Mouse (Mus musculus) layer of hippocampus, adult 9-11 months (tissue): Measurements from ENCODE around the gene Spaca7.
"Not testable (repeated sequence)": the region's sequence is repeated elsewhere in the genome, so short reads cannot be mapped to it uniquely, and the experiment has no call there.

Source experiments
- DNase-seq: peaks from one replicate; pipeline ENCODE4 v3.0.0; 2022

Spaca7 gene

DNA sequence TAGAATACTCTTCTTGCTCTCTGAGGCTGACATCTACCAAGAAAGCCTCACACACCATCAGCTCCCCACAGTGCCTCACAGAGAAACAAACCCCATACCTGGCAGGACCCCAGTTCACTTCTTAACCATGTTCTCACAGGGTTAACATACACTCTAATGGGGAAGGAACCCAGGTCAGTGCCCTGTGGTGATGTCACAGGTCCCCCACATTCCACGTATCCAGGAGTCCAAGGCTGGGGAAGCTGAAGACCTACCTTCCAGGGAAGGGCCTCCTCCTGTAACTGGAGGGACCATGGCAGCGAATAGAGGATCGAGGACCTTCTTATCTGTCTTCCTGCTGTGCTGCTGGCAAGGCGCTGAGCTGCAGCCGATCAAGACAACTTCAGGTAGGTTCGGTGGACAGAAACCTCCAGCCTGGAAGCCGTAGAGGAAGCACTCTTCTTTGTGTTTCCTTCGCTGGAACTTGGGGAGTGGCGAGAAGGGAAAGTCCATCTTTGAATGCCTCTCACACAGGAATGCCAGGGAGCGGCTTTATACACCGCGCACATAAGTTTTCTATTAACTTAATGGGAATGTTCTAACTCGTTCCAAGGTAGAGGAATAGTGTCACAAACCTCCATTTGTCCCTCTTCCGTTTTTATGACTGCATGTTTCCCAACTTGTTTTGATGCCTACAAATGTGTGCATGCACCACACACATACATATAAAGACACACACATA lies at the start of gene Spaca7:
Gene Spaca7 (plus strand): TSS at position 216 of the 721 bp plus-strand sequence.
- DNase-seq = no peak

DNA sequence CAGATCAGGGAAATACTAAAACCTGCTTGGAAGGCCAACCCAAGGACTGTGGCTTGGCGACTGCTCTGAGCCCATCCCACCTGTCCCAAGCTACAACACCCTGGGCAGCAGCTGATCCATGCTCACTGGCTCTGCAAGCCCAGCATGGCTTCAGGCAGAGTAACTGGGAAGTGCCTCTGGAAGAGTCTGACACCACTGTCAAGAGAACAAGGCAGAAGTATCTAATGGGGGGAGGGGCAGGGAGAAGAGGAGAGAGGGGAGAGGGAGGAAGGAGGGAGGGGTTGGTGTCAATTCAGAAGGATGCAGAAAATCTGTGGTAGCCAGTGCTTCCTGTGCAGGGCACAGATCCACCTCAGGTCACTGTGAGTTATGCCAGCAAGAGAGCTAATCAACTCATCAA lies 48.5 kb upstream of the Spaca7 start:
- DNase-seq = no peak

DNA sequence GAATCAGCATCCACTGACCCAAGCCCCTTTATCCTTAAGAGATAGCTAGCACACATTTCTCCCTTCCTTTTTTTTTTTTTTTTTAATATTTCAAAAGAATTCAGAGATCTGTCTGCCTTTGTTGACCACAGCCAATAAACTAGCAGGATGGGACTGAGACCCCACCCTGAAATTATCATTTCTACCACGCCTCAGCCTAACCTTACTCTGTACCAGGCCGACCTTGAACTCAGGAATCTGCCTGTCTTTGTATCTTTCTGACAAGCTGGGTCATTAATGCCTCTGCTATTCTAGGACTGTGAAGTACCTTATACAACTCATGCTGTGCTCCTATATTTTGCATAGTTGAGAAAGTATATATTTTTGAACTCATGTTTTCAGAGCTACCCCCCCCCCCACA lies 44.2 kb upstream of the Spaca7 start:
- DNase-seq = no peak

DNA sequence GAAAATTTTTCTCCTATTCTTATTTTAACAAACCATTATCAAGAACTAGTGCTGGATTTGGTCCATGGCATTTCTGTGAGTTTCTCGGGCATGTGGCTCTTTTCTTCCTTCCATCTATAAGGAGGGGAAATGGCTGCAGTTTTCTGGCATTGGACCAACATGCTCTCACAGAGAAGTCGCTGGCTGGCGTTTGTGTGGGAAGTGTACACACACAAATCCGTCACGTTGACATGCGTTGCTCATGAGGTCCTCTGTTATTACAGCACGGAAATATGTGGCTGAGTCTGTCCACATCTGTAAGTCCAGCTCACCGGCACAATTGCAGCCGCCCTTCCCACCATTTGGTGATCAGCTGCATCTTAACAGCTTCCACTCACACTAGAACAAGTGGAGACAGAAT lies 37.2 kb upstream of the Spaca7 start:
- no peak for DNase-seq

DNA sequence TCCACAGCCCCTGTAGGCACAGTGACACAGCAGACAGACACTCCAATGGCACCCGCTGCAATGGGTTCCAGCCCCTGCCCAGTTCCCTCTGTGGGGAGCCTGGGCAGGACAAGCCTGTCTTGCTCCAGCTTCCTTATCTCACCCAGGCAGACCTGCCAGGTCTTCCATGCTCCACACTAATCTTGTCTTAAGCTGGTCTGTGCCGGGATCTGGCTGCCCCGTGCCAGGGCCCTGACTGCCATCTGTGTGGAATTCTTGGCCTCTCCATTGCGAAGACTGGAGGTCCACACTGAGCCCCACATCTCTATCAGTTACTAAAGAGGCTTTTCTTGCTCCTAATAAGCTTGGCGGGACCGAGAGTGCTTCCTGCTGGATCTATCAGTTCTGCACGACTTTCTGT lies 36.5 kb upstream of the Spaca7 start:
- no peak for DNase-seq

DNA sequence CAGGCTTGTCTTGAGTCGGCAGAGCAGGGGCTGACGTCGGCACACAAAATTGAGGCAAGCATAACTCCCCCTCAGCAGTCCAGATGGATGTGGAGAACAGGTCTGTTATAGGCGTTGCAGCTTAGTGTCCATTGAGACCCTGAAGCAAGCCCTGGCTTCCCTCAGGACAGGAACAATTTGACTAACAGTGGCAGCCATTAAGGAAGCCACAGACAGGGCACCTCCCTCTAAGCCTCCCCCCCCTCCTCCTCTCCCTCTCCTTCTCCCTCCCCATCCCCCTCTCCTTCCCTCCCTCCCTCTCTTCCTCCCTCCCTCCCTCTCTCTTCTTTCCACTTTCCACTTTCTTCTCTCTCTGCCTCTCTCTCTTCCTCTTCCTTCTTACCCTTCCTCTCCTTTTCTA lies 27.6 kb upstream of the Spaca7 start:
- DNase-seq = no peak

DNA sequence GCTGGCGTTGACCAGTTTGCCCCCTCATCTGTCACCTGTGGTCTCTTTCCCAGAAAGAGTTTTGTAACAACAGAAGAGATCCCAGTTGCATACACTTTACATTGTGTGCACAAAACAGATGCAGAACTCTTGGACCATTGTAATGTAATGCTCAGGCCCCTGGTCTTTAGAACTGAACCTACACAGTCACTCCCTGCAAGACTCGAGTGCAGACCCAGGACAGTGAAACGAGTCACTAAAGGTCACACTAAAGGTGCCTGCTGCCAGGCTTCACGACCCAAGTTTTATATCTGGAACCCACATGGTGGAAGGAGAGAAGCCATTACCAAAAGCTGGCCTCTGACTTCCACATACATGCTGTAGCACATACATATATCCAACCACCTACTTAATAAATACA lies 27.2 kb upstream of the Spaca7 start:
- no peak for DNase-seq

DNA sequence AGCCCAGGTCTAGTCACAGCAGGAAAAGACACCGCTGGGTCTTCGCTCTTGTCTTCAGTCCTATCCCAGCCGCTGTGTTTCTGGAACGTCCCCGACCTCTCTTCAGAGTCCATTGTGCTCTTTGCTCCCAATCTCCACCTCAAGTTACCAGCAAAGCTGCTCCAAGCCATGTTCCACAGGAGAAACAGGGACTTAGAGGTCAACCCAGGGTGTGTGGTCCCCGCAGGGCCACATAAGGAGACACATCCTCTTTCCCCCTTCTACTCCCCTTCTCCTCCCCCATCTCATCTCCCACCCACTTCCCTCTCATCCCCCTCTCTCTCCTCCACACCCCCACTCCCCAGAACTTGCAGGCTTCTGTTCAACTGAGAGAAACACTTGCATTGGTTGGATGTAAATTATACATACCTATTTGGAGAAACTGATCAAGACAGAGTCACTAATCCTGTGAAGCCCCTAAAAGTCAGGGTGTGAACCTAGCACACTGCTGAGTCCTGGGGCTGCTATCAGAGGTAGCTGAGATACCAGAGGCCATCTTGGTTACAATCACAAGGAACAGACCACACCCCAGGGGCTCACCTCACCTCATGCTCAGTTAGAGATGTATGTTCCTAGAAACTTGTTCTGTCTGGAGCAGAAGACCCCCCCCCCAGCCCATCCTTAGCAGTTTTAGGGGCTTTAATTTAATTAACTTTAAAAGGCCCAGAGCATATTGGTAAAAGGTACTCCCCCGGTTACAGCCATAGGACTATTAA lies 25.2 kb upstream of the Spaca7 start:
- no peak for DNase-seq

DNA sequence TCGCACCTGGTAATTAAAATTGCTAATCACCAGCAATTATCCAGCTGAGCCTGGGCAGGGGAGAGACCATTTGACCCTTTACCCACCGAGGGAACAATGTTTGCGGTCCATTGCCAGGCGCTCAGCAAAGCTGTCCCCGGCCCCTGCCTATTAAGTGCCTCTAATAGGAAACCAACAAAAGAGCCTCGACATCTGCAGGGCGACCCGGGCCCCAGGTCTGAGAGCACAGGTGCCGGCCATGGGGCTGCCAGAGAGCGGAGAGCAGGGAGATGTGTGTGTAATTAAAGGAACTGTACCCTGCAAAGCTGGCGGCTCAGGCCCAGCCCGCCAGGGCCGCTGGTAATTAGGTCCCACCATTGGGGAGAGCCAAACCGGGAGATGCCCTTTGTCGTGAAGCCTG lies 24.6 kb upstream of the Spaca7 start:
- DNase-seq = no peak

DNA sequence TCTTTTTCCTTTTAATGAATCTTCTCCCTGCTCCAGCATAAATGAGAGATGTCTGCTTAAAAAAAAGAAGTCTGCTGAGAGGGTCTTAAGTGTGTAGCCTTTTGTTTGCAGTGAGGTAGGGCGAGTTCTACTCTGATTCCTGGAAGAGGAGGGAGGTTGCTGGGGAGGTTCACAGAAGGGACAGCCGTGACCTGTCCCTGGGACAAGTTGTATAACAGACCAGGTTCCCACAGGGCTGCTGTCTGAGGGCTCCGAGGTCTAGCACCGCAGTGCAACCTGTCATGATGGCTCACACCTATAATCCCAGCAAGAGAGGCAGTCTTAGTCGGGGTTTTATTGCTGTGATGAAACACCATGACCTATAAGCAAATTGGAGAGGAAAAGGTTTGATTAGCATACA lies 24.1 kb upstream of the Spaca7 start:
- no peak for DNase-seq

DNA sequence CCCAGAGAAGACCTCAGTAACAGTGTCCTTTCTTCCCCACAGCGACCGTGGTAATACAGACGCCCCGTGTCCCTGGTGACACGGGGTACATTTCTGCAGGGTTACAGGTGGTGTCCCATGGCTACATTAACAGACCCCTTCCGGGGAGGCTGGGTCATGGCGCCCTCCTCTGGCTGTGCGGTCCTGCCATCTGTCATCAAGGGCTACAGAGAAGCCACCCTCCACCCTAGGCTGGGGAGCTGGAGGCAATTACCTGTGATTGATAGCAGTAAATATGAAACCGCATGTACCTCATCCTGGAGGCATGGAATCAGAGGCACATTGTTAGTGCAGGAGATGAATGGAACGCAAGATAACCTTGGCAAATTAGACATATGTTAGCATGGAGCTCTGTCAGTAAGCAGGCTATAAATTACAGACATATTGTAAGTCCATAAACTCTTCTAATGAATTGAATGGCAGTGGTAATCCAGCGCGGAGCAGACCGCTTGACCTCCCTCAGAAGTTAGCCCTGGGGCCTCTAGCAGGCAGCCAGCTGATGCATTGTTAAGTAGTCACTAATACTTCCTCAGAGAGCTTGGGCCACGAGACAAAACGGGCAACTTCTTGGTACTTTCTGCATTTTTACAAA lies 17.2 kb upstream of the Spaca7 start:
- no peak for DNase-seq

DNA sequence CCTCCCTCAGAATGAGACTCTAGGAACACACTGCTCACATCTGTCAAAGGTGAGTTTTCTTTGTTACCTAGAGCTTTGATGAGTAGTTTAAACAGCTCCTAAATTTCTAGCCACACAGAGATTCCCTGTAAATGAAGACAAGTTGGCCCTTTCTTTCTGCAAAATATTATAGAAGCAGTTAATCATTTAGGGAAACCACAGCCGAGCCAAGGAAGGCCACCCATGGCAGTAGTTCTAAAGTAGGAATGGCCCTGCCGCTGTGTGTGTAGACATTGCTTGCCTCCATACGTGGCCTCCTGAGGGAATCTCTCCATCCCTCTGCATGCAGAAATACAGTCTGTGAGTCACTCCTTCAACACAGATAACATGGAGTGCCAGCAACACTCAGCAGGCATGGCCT lies 14.0 kb upstream of the Spaca7 start:
- no peak for DNase-seq

DNA sequence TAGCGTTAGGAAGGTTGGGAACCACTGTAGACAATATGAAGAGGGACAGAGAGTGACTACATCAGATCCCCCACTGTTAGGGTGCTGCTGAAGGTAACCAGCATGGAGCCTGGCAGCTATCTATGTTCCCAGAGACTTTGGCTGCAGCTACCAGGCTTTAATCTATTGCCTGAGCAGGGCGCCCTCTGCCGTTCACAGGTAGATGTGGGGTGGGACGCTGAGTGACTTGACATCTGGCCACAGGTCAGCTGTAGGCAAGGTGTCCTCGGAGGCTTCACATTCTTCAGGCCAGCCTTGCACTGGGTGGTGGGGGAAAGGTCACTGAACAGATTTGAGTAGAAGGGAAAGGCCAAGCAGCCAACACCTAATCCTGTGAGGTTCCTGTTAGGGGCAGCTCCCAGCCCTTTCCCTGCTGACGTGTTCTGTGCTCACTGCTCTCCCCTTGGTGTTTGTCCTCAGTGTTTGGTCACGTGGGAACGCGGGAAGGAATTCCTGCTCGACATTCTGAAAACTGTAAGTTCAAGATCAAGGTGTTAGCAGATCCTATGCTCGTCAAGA lies 11.3 kb upstream of the Spaca7 start:
- peak; percentile 54 for DNase-seq

DNA sequence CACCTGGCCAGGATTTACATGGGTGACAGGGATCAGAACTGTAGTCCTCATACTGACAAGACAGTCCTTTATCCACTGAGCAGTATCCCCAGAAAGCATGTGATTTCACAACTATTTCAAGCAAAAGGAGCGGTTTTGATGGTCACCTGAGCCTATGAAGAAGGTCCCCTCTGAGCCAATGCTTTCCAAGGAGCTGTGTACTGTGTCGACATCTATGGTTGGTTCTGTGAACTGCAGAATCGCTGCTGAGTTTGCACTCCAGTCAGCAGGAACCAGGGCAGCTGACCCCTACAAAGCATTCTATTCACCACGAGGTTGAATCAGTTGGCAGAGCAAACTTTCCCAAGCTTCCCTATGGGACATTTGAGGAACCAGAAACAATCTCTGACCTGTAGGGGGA lies 8.5 kb upstream of the Spaca7 start:
- peak; percentile 8 for DNase-seq

DNA sequence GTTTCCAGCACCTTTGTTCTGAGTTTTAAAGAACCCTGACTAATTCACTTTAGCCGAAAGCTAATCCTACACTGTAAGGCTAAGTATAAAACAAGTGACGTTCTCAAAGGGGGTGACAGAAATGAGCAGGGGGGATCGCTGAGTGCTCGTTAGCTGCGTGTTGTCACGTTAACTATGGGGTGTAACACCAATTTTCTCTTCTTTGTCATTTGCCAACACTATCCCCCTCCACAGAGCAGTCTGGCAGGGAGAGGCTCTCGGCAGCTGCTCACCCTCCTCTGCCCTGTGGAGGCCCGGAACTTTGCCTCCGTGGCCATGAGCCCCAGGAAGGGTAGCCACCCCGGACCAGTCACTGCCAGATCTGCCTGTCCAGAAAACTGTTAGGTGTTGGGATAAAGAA lies 7.3 kb upstream of the Spaca7 start:
- no peak for DNase-seq

DNA sequence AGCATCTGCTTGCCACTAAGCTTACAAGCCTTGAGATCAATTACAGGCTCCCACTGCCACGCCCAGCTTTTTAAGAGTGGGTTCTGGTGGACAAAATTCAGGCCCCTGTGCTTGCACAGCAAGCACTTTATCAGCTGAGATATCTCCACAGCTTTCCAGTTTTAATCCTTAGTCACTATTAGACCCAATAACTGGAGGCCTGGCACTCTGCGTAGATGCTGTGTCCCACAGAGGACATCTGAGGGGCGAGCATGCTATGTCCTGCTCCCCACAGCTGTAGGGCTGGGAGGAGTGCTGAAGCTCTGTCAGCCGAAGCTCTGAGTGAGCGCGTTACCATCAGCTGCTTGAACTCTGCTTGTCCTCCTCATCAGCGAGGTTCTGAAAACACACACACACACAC lies 6.3 kb upstream of the Spaca7 start:
- no peak for DNase-seq

DNA sequence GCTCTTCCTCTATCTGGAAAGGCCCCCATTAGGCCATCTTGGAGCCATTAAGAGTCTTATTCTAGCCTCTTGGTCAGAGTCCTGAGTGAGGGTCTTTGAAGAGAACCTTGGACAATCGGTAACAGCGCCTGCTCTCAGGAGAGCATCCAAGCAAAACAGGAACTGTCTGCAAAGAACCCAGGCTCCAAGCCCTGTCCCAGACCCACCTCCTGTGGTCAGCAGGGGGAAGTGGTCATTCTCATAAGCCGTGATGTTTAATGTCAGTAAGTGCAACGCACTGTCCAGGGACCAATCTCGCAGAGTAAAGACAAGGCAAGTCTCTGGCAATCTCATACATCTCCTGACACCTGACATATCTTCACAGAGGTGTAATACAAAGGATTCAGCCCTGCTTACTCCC lies 3.2 kb downstream of the Spaca7 start:
- DNase-seq = no peak

DNA sequence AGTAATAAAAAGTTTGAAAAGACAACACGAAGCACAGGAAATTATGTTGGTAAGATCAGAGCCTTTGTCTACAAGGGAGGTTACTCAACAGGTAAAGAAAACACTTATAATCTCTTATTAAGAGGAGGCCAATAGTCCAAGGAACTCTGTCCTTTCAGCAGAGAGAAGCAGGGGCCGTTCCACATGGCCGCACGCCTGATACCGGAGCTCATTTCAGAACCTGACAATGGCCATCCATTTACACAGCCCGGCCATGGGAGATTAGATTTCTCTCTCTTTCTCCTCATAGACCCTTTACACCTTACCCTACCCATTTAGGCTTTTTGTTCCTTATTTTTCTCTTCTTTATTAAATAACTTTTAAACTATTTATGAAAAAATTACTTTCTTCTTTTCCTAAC lies 3.9 kb downstream of the Spaca7 start:
- no peak for DNase-seq

DNA sequence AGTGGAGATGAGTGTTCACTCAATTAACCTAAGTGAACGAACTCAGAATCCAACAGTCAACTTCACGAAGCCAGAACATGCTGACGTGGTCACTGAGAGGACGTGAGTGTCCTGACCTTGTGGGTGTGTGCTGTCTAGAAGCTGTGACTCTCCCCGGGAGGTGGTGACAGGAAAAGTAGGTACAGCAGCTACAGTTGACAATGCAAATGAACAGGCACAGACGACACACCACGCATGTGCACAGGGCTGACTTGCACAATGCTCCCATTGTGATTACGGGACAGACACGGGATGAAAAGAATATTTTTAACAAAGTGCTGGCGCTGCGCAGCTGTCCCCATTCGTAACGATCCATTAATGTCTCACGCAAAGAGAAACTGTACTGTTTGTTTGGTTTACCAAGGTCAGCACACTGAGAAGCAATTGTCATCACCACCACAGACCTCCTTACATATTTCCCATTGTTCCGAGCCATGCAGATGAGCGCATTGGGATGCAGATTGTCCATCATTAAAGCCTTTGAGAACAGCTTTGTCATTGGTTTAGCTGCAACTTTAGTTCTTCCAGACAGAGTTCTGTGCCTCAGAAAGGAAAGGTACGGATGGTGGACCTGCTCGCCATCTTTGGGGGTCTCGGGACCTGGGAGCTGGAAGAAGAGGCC lies 6.6 kb downstream of the Spaca7 start:
- not testable (repeated sequence) for DNase-seq

DNA sequence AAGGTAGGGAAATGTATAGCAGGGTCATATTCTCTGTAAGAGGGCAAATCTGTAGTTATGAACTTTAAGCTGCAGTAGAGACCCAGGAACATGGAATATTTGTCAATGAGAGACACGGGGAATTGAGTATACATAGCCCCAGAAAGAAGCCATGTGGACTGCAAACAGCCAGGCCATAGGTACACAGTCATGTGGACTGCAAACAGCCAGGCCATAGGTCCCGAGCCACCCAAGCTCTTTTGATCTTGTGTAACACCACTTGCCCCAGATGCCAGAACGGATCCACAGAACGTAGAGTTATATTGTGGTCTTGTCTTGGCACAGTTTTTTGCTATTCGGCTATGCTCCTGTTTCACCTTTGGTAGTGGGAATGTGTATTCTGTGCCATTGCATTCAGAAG lies 11.0 kb downstream of the Spaca7 start:
- DNase-seq = no peak

DNA sequence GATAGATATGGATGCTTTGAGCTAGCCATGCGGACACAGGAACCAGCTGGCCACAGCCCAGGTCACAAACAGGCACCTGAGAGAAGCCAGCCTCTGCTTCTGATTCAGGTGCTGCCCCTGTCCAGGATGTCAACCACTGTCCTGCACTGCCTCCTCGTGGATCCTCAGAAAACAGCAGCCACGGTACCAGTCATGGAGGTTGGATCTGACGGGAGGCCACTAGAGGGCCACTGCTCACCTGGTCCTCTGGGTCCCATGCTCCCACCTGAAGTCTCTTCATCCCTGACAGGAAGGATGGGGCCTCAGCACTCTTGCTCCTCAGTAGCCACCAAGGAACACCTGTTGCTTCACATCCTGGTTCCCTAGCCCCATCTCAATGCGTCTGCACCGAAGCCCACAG lies 34.4 kb downstream of the Spaca7 start:
- peak; percentile 59 for DNase-seq

DNA sequence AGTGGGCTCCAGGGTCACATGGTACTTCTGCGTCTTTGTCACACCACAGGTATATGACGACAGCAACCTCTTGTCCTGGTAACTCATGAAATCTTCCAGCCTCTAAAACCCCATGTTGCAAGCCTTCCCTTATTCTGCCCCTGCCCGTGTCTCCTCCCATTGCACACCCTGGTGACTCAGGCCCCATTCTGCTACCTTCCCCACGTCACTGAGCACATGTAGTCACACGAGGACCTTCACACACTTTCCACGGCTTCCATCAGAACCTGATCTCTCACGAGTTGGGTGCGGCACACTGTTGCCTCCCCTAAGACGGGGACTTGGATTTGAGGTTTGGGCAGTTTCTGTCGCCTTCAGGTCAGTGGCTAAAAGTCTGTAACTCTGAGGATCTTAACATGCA lies 36.0 kb downstream of the Spaca7 start:
- no peak for DNase-seq

DNA sequence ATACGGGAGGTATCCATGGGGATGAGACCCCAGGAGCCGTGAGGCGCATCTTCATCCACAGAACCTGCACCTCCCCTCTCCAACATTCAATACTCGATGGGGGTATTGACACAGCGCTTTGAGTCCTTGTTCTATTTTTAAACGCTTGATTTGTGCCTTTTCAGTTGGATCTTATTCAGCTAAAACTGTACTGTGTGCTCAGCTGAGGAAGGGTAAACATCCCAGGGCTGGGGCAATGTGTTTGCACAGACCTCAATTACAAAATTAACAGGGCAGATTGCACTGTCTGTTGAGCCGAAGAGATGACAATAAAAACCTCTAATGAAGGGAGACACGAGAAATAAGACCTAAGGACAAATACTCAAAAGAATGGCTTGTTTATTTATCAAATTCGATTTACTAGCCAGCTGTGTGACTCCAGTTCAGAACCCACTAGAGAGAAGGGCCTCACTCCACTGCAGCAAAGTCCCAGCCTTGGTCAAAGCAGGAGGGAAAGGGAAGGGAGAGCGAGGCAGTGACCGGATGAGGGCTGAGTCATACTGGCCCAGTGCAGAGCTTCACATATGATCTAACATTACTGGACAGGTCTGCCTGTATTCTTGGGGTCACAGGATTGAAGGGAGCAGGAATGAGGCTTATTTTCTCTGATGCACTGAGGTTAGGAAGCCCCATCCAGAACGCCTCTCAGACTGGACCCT lies 37.1 kb downstream of the Spaca7 start:
- no peak for DNase-seq
